Mouse (Mus musculus) hindbrain, embryonic 11.5 days (tissue): Measurements from ENCODE around the gene C2cd3. TPM values are rescaled to one million over a fixed set of nuclear protein-coding genes. Genes with fewer than 3 reads are reported as not detected.

Experiments
- ATAC-seq: fragments of 200-750 bp; cut with Nextera tagmentation; 2 replicates; pipeline ENCODE4 v1.8.0; 2017; ENCODE audit warnings: mild to moderate bottlenecking, moderate TSS enrichment, moderate library complexity; ENCODE audit not compliant: low FRiP score
- DNase-seq: peaks from one replicate; pipeline ENCODE4 v3.0.0-alpha.2; 2015; ENCODE audit warnings: low spot score
- H3K27ac ChIP-seq: fragments of 300-500 bp; sonication (generic); 2 replicates; pipeline ENCODE4 v1.5.1; 2014; ENCODE audit warnings: mild to moderate bottlenecking, low read depth, low read length
- H3K27me3 ChIP-seq: fragments of 300-500 bp; sonication (generic); 2 replicates; pipeline ENCODE4 v1.6.1; 2014; ENCODE audit warnings: mild to moderate bottlenecking, low read length, moderate library complexity, mixed read lengths; ENCODE audit not compliant: control insufficient read depth, insufficient read depth
- H3K36me3 ChIP-seq: fragments of 300-500 bp; sonication (generic); 2 replicates; pipeline ENCODE4 v1.6.1; 2014; ENCODE audit warnings: mild to moderate bottlenecking, low read length, moderate library complexity, mixed read lengths; ENCODE audit not compliant: control insufficient read depth, insufficient read depth
- H3K4me1 ChIP-seq: fragments of 300-500 bp; sonication (generic); replicated peaks from 2 replicates; pipeline ENCODE4 v1.6.1; 2014; ENCODE audit warnings: low read length, mixed read lengths; ENCODE audit not compliant: control insufficient read depth, insufficient read depth
- H3K4me2 ChIP-seq: fragments of 300-500 bp; sonication (generic); replicated peaks from 2 replicates; pipeline ENCODE4 v1.6.1; 2014; ENCODE audit warnings: mild to moderate bottlenecking, low read depth, low read length
- H3K4me3 ChIP-seq: fragments of 300-500 bp; sonication (generic); 2 replicates; pipeline ENCODE4 v1.5.1; 2014; ENCODE audit warnings: low read depth, low read length
- H3K9ac ChIP-seq: fragments of 300-500 bp; sonication (generic); 2 replicates; pipeline ENCODE4 v1.6.1; 2014; ENCODE audit warnings: low read depth, low read length
- H3K9me3 ChIP-seq: fragments of 300-500 bp; sonication (generic); 2 replicates; pipeline ENCODE4 v1.6.1; 2016; ENCODE audit warnings: low read length; ENCODE audit not compliant: control insufficient read depth
- WGBS: fragments of 180-500 bp; shearing (Covaris S2); extraction: QIAGEN DNeasy Blood & Tissue Kit; methylation state at CpG from one replicate; pipeline ENCODE4 v1.1.7; 2014; 5-methylcytosine and 5-hydroxymethylcytosine counted together
- polyA plus RNA-seq: library from polyadenylated mRNA; unstranded; fragments of >200 nt; fragmentation: Nextera tagmentation; extraction: Ambion mirVana; gene quantifications from 2 replicates; pipeline ENCODE4 v1.2.1, GENCODE M21; 2014

The C2cd3 gene
- polyA plus RNA-seq, 1 experiment from 2014 or later: 40.4 TPM

DNA sequence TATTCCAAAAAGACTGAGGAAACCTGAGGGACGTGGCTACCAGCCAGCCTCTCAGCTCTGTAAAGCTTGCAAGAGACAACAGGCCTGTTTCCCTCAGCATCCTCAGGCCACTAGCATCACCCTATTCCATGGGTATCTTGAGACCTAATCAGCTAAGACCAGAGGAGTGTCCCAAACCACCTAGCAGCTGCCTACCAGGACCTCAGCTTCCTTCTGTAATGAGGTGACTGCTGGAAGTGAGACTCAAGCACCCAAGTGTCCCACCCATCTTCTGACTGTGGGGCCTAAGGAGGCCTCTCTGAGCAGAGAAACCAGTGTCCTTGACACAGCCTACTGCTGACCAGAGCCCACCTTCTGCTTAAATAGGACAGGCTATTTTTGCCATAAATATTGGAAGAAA lies 97.5 kb downstream of the C2cd3 start:
- Histone ChIP-seq H3K4me1 (no peaks in the 10 kb centered on the region), H3K27ac (no peak overlapping the region), H3K4me3 (no peak overlapping the region), H3K36me3 (no peaks in the 10 kb centered on the region), H3K9ac (no peak overlapping the region), H3K9me3 (no peaks in the 10 kb centered on the region), H3K4me2 (no peak overlapping the region), H3K27me3 (no peaks in the 10 kb centered on the region)
- no peak for ATAC-seq
- DNase-seq: no peak
- 85% methylated on average over 1 of the region's 1 CpGs for WGBS

DNA sequence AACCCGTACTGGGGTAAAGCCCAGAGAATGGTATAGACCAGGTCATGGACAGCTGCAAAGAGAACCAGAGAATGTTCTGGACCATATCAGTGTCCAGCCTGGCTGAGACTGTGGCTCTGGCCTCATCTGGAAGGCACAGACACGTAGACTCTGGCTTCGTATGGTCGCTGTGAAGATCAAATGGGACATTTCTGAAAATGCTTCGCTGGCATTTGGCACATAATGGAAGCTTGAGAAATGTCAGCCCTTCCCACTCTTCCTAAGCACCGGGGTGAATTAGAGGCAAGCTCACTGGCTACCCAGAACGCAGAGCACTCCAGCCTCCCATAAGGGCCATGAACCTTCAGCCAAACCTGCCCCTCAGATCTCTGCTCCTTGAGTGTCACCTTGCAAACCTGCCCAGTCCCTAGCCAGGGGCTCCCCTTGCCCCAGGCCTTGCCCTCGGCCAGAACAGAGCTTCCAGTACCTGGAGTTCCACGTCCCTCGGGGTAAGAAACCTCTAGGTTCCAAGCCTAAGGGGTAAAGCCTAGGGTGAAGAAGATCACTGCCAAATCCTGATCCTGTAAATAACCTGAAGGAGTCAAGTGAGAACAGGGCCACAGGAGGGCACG lies 98.9 kb downstream of the C2cd3 start:
- H3K9me3 ChIP-seq: no peaks in the 10 kb centered on the region
- H3K27me3 ChIP-seq: no peaks in the 10 kb centered on the region
- H3K4me1 ChIP-seq: no peaks in the 10 kb centered on the region
- ATAC-seq: no peak
- no peak overlapping the region for H3K27ac ChIP-seq
- H3K4me3 ChIP-seq: no peak overlapping the region
- H3K9ac ChIP-seq: no peak overlapping the region
- DNase-seq: no peak
- WGBS: 92% methylated on average over 11 of the region's 11 CpGs
- H3K36me3 ChIP-seq: no peaks in the 10 kb centered on the region
- no peak overlapping the region for H3K4me2 ChIP-seq

DNA sequence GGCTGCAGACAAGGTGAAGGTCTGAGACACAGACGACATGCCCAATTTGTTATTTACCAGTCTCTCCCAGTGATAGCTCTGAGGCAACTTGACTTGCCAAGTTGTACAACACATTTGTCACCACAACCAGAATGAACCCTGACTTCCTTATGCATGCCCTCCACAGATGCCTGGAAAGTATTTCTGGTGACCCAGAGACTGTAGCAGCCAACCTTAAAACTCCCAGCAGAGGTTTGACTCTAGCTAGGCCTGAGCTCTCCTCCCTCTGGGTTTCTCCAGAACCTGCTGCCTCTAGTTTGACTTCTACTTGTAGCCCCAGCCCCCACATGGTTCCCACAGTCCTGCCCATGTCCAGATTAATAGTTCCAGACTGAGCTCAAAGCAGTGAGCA lies 99.4 kb downstream of the C2cd3 start:
- no peak overlapping the region for H3K4me2 ChIP-seq
- H3K27ac ChIP-seq: no peak overlapping the region
- H3K27me3 ChIP-seq: no peaks in the 10 kb centered on the region
- no peak overlapping the region for H3K4me3 ChIP-seq
- no peaks in the 10 kb centered on the region for H3K36me3 ChIP-seq
- no peaks in the 10 kb centered on the region for H3K4me1 ChIP-seq
- no peak overlapping the region for H3K9ac ChIP-seq
- no peaks in the 10 kb centered on the region for H3K9me3 ChIP-seq
- 91% methylated on average over 1 of the region's 1 CpGs for WGBS
- no peak for ATAC-seq
- DNase-seq: no peak

DNA sequence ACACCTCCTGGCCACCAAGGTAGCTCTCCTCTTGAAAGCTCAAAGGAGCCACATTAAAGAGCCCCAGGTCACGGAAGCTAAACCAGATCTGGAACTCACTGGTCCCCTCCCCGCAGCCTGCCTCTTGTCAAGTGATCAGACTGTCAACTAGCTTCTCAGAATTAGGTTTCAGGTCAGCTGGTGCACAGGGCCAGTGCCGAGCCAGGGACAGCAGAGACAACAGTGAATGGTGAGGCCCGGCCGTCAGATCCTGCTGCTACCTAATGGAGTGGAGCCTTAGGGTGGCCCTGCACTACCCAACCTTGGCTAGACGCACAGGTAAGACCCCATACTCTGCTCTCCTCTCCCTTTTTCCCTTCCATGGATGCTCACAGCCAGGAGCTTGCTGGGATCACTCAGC lies 100.7 kb downstream of the C2cd3 start, which contains the start of gene Ucp3:
Ucp3 (plus strand) TSS at position 214 of the 400 bp plus-strand sequence.
- WGBS: 90% methylated on average over 6 of the region's 6 CpGs
- no peak for ATAC-seq
- DNase-seq: no peak
- no peaks in the 10 kb centered on the region for H3K36me3 ChIP-seq
- no peak within 1 kb of the TSS for H3K27ac ChIP-seq
- H3K4me1 ChIP-seq: no peaks in the 10 kb centered on the region
- no peak within 1 kb of the TSS for H3K4me3 ChIP-seq
- H3K9ac ChIP-seq: no peak within 1 kb of the TSS
- no peaks in the 10 kb centered on the region for H3K9me3 ChIP-seq
- H3K27me3 ChIP-seq: no peaks in the 10 kb centered on the region
- no peak within 1 kb of the TSS for H3K4me2 ChIP-seq

DNA sequence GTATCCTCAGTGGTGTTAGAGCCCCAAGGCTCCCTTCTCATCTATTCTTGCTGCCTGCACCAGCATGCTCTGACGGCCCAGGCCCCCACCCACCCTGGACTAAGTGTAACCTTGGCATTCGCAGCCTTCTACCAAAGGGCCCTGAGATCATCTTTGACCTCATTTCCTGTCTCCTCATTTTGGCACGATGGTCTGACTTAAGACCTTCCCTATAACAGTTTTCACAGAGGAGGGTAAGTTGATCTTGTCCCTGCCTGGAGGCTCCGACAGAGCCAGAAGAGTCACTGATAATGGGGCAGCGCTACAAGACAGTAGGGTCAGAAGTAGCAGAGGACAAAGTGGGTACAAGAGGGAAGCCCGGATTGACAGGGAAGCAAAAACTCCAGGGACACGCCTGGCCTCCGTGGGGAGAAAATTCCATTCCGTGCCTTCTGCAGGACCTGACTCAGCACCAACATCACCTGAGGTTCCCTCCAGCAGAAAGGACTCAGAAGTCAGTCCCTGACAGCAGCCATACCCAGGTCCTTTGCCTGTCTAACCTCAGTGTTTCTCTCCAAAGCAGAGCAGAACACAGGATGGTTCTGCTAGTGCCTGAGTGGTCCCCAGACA lies 101.9 kb downstream of the C2cd3 start:
- Histone ChIP-seq H3K27ac (no peak overlapping the region), H3K9me3 (no peaks in the 10 kb centered on the region), H3K4me3 (no peak overlapping the region), H3K4me1 (no peaks in the 10 kb centered on the region), H3K27me3 (no peaks in the 10 kb centered on the region), H3K9ac (no peak overlapping the region), H3K36me3 (no peaks in the 10 kb centered on the region), H3K4me2 (no peak overlapping the region)
- DNase-seq: no peak
- no peak for ATAC-seq
- 81% methylated on average over 9 of the region's 9 CpGs for WGBS

DNA sequence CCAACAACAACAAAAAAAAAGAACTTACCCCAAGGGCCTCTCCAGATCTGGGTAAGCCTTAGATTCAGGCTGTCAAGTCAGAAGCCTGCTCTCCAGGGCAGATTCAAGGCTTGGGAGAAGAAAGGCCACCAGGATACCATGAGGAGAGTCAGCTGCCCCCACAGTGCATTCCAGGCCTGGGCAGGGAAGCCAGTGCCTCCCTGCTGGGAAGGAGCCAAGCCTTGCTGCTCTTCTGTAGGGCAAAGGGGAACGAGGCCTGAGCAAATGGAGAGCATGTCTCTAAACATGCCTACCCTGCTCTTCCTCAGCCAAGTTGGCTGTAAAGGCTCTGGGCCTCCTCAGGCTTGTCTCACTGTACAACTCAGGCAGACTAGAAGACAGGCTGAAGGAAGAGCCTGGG lies 102.6 kb downstream of the C2cd3 start:
- H3K9me3 ChIP-seq: no peaks in the 10 kb centered on the region
- H3K9ac ChIP-seq: no peak overlapping the region
- DNase-seq (no peak), ATAC-seq (no peak)
- H3K4me1 ChIP-seq: 0 out of 2 replicates have a peak, but pooled peaks cover 2% of the 10 kb centered on the region
- H3K4me3 ChIP-seq: no peak overlapping the region
- WGBS: 33% methylated on average over 1 of the region's 1 CpGs
- H3K27me3 ChIP-seq: no peaks in the 10 kb centered on the region
- H3K27ac ChIP-seq: no peak overlapping the region
- no peak overlapping the region for H3K4me2 ChIP-seq
- H3K36me3 ChIP-seq: no peaks in the 10 kb centered on the region

DNA sequence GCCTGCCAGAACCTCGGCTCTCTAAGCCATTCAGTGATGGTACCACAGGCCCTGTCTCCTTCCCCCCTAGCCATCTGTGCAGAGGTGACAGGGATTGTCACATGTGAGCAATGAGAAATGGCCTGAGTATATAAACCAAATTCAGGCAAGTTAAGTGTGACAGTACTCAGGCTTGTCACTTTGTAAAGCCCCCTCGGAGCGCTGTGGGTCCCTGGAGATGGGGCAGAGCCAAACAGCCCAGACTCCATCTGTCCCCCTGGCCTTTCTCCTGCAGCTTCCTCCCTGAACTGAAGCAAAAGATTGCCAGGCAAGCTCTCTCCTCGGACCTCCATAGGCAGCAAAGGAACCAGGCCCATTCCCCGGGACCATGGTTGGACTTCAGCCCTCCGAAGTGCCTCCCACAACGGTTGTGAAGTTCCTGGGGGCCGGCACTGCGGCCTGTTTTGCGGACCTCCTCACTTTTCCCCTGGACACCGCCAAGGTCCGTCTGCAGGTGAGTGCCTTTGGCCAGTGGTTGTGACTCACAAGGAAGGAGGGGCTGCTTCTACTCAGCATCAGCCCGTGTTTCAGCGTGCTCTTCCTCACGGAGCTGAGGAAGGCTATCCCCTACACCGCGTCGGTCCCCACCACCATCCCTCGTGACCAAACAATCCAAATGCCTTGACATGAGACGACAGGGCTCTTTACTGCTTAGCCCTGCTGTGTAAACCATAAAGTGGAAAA lies 107.2 kb downstream of the C2cd3 start:
- H3K27ac ChIP-seq: no peak overlapping the region
- H3K4me2 ChIP-seq: no peak overlapping the region
- ATAC-seq (no peak), DNase-seq (no peak)
- no peaks in the 10 kb centered on the region for H3K9me3 ChIP-seq
- H3K4me1 ChIP-seq: 0 out of 2 replicates have a peak, but pooled peaks cover 3% of the 10 kb centered on the region
- H3K36me3 ChIP-seq: no peaks in the 10 kb centered on the region
- H3K9ac ChIP-seq: no peak overlapping the region
- H3K27me3 ChIP-seq: no peaks in the 10 kb centered on the region
- H3K4me3 ChIP-seq: no peak overlapping the region
- WGBS: 83% methylated on average over 20 of the region's 20 CpGs

DNA sequence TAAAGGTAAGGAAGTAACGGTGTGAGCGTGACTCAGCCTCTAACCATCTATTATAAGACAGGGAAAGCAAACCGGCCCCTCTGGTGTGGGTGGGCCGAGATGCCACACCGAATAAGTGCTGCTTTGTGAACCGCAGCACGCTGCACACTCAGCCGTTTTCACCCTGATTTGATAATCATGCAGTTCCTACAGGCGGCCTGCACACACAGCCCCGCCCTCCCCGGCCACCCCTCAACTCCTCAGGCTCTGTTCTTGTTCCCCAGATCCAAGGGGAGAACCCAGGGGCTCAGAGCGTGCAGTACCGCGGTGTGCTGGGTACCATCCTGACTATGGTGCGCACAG lies 107.8 kb downstream of the C2cd3 start:
- Histone ChIP-seq H3K4me2 (no peak overlapping the region), H3K27me3 (no peaks in the 10 kb centered on the region), H3K9ac (no peak overlapping the region), H3K36me3 (no peaks in the 10 kb centered on the region), H3K9me3 (no peaks in the 10 kb centered on the region), H3K27ac (no peak overlapping the region), H3K4me3 (no peak overlapping the region), H3K4me1 (0 out of 2 replicates have a peak, but pooled peaks cover 3% of the 10 kb centered on the region)
- DNase-seq (no peak), ATAC-seq (no peak)
- 77% methylated on average over 15 of the region's 15 CpGs for WGBS

DNA sequence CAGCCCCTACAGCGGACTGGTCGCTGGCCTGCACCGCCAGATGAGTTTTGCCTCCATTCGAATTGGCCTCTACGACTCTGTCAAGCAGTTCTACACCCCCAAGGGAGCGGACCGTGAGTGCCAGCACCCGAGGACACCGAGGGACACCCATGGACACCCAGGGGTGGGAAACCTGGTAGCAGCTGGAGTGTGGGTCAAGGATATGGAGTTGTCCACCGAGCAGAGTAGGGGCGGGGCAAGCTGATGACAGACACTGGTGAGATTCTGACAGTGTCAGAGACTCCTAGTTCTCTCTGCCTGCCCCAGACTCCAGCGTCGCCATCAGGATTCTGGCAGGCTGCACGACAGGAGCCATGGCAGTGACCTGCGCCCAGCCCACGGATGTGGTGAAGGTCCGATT lies 108.1 kb downstream of the C2cd3 start:
- H3K36me3 ChIP-seq: no peaks in the 10 kb centered on the region
- no peaks in the 10 kb centered on the region for H3K27me3 ChIP-seq
- H3K4me2 ChIP-seq: no peak overlapping the region
- H3K9me3 ChIP-seq: no peaks in the 10 kb centered on the region
- no peak overlapping the region for H3K27ac ChIP-seq
- 0 out of 2 replicates have a peak, but pooled peaks cover 3% of the 10 kb centered on the region for H3K4me1 ChIP-seq
- ATAC-seq (no peak), DNase-seq (no peak)
- 84% methylated on average over 17 of the region's 17 CpGs for WGBS
- H3K4me3 ChIP-seq: no peak overlapping the region
- no peak overlapping the region for H3K9ac ChIP-seq
